Mouse (Mus musculus) thymus, postnatal 10 days (tissue): ENCODE data around the gene Hp1bp3.

ENCODE experiments used
- DNase-seq, 2 experiments: peaks; one replicate each; pipeline ENCODE4 v3.0.0; 2021; ENCODE audit warnings: low spot score in 2 of 2

Hp1bp3 gene

DNA sequence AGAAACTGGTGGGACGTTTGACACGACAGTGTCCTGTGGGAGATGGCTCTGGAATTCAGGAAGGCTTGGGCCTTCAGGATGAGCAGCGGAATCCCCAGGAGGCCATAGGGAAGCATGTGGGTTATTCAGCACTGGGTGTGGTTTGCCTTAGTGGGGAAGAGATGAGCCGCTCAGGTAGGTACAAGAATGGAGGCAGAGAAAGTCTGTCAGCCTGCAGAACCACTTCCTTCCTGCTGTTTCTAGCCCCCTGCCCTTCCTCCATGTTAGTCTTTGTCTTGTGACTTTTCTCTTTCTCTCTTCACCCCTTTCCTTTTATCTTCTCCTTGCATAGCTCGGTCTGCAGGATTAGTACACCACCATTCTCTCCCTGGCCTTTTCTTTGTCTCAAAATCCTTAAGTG is 6.3 kb downstream of the Hp1bp3 start:
- DNase-seq, result peak; percentile 20 to 30

DNA sequence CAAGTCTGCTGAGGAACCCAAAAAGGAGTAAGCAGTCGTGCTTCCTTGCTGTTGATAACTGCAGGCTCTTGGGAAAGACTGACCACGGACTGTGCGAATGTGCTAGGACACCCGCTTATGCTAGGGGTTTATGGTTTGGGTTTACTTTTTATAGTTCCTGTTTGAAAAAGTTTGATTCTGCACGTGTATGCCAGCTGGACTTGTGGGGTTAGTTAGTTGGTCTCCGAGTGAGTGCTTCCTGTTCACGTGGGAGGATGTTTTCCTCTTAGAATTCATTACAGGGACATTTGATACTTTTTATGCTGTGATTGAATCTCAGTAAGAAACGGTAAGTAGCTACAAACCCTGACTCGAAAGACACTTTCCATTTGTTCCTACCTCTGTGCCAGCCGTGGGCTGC is 7.5 kb downstream of the Hp1bp3 start:
- no peak for DNase-seq

DNA sequence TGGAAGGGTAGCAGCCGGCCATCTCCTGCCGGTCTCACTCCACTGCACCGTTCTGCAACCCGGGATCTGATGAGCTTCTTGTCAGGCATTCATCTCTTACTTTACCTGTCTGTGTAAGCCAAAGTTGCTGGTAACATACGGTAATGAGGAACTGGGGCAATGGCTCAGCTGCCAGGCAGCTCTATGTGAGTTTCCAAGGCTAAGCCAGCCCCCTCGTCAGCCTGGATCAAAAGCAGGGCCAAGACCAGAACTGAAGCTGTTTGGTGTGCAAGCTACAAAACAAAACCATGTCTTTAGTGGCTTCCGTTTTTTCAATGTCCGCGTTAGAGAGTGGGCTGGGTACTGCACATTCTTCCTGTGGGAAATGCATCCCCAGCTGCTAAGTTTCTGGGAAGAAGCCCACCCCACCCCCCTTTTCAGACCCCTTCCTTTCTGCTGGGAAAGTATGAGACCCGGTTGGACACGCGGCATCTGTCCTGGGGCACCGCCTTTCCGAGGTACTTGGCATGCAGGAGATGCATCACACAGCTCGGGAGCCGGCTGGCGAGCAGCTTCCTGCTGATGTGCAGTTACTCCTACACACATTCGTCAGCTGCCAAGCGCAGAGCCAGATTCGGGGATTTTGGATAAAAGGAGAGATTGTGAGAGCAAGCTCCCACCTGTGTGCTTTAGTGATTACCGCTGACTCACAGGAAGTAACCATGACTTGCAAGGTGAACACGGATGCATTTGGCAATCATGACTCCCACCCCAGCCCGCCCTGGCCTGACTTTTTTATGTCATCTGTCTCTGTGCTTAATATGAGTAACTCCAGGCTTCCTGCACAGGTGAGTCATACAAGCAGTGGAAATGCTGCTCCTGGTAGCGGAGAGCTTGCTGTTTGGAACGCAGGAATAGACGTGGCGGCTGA is 30.9 kb downstream of the Hp1bp3 start:
- DNase-seq, result no peak

GRCm38 (mm10) chr4:138250088-138250960 is 34.2 kb downstream of the Hp1bp3 start, which contains the start of the genes Sh2d5 and Kif17:
Gene Sh2d5 (plus strand): TSS chr4:138250403.
Gene Kif17 (plus strand): TSS chr4:138250435.
- peak; percentile 83 to 85 for DNase-seq

DNA sequence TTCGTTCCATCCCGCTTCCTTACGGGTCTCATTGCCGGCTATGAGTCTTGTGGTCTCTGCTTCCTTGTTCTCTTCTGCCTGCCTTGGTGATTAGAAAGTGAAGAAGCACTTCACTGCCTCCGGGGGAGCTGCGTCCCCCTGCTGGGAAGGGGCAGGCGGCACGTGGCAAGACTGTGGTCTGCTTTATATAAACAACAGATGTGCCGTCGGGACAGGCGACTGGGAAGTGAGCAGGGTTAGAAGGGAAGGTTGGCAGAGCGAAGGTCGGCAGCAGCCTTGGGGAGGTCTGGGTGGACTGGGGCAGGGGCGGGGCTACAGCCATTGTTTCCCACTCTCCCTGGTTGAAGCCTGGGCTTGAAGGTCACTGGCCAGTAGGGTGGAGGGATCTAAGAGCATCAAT is 35.7 kb downstream of the Hp1bp3 start:
- peak in 1 of 2 experiments; percentile 20 for DNase-seq

DNA sequence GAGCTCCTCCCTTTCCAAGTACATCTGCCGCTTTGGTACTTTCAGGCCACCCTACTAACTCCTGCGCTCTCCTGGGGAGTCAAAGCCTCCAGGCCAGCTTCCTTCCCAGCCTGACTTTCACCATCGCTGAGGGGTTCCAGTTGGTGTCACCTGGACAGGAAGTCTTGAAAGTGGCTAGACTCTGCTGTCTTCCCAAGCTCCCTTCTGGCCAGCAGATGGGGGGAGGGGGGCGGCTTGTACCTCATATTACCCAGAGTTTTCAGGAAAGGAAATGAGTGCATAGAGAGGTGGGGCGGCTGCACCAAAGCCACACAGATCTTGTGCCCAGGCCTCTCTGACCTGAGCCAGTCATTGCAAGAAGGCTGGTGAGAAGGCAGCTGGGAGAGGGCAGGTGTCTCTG is 36.1 kb downstream of the Hp1bp3 start:
- no peak for DNase-seq

GRCm38 (mm10) chr4:138257116-138257687 is 41.1 kb downstream of the Hp1bp3 start:
- DNase-seq, result peak in 1 of 2 experiments; percentile 26

GRCm38 (mm10) chr4:138258663-138259062 is 42.6 kb downstream of the Hp1bp3 start:
- no peak for DNase-seq

GRCm38 (mm10) chr4:138259482-138259881 is 43.4 kb downstream of the Hp1bp3 start:
- DNase-seq, result no peak

- peak; percentile 75 to 77 for DNase-seq
Measured at GRCm38 (mm10) chr4:138261843-138262681, 46.0 kb downstream of the Hp1bp3 start.

DNA sequence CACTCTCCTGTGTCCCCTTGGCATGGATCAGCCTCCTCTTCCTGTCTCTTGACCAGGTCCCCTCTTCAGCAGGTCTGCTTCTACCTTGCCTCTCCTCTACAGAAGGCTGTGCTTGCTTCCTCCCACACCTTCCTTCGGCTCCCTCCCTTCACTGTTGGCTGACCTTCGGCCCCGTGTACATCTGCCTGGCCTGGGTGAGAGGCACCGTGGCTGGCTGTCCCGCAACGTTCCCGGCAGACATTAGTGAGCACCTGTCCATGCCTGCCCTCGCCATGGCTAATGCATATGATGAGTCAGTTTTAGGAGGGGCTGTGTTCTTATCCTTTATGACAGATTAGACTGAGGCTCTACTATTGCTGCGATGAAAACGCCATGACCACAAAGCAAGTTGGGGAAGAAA is 51.8 kb downstream of the Hp1bp3 start:
- DNase-seq, result no peak

- DNase-seq, result no peak
Measured at GRCm38 (mm10) chr4:138272011-138272997, 56.2 kb downstream of the Hp1bp3 start.

GRCm38 (mm10) chr4:138278346-138278745 is 62.2 kb downstream of the Hp1bp3 start:
- no peak for DNase-seq

DNA sequence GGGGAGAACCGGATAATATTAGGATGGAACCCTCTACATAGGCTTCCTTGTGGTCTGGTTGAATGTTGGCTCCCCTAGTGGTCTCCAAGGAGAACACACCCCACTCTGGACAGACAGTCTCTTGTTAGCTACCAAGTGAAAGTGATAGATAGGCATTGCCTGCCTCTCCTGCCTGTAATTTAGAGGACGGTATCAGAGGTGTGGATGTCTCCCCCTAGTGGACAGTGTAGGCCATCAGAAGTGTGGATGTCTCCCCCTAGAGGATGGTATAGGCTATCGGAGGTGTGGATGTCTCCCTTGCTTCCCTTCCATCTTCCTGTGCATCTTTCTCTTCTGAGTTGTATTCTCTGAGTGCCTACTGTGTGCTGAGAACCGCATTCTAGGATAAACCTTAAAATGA is 66.7 kb downstream of the Hp1bp3 start:
- peak; percentile 66 to 79 for DNase-seq

GRCm38 (mm10) chr4:138286411-138286810 is 70.3 kb downstream of the Hp1bp3 start:
- DNase-seq, result no peak

GRCm38 (mm10) chr4:138288691-138289090 is 72.6 kb downstream of the Hp1bp3 start:
- DNase-seq, result no peak

DNA sequence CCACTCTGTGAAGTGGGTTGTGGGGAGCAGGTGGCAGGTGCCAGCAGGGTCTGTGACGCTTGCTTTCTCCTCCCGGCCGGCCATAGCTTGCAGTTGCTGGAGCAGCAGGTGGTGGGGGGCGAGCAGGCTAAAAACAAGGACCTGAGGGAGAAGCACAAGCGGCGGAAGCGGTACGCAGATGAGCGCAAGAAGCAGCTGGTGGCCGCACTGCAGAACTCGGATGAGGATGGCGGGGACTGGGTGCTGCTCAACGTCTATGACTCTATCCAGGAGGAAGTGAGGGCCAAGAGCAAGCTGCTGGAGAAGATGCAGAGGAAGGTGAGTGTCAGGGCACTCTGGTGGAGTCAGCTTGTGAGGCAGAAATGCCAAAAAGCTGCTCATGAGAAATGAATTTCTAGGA is 75.9 kb downstream of the Hp1bp3 start:
- no peak for DNase-seq

- DNase-seq, result no peak
Measured at GRCm38 (mm10) chr4:138293261-138293948, 77.3 kb downstream of the Hp1bp3 start.

GRCm38 (mm10) chr4:138293949-138294550 is 78.0 kb downstream of the Hp1bp3 start:
- no peak for DNase-seq
